Mouse (Mus musculus) right cerebral cortex, adult 2 months (tissue): ENCODE measurements at regions not wholly inside any gene's neighbourhood (a gene's known extent, or its start where the extent isn't known, plus 50 kb on each side); places are given as distances from the start of the nearest gene placed in this dataset.

Experiments used
- DNase-seq, 2 experiments: peaks; one replicate each; pipeline ENCODE4 v3.0.0; 2021 to 2022; ENCODE audit warnings: low spot score in 2 of 2

DNA sequence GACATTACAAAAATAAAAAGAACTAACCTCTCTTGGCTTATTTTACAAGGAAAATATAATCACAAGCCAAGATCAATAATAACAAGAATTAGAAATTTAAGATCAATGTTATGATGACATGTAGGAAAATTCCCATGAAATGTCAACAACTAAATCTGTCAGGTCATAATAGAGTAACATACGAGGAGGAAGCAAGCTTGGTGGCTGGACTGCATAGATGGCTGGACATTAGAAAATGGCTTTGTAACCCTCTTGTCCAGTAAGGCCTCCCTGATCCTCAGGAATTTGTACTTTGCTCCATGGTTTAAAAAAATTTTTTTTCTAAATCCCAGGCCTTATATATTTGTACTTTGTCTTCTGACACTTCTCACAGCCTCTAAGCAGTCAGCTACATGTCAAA is 132.7 kb upstream of the Aoah start:
- no peak for DNase-seq

GRCm38 (mm10) chr13:20678754-20679153 is 115.2 kb upstream of the Aoah start:
- no peak for DNase-seq

DNA sequence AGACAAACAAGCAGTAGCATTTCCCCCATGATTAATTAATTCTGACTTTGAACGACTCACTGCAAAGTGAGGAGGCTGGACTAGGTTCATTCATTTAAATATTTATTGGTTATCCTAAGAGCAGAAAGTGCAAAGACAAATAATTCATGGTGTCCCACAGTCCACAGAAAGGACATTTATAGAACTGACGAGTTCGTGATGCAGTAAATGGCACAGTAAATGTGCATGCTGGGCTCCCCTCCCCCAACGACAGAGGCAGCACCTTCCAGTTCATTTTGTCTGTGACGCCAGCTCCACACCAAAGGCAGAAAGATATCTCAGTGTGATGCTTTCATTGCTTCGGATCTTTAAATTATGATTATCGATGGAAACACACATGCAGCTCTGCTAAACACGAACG is 107.0 kb upstream of the Aoah start:
- peak; percentile 10 for DNase-seq

DNA sequence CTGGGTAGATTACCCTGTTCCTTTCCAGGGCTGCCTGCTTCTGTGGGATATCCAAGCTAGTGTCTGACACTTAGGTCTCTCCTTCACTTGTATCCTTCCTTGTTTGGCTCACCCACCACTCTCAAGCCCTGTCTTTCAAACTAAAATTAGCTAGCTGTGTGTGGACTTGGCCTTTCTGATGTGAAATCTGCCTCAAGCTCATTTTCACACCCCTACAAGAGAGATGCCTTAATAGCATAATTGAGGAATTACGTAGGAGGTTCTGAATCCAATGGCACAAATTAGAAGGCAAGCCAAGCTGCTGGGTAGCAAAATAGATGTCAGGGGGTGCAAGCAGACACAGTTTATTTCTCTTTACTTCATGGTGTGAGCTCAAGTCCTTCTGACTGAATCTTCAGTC is 106.5 kb upstream of the Aoah start:
- DNase-seq, result peak; percentile 10 to 19

GRCm38 (mm10) chr13:20711486-20711885 is 82.4 kb upstream of the Aoah start:
- DNase-seq, result peak; percentile 8 to 31

DNA sequence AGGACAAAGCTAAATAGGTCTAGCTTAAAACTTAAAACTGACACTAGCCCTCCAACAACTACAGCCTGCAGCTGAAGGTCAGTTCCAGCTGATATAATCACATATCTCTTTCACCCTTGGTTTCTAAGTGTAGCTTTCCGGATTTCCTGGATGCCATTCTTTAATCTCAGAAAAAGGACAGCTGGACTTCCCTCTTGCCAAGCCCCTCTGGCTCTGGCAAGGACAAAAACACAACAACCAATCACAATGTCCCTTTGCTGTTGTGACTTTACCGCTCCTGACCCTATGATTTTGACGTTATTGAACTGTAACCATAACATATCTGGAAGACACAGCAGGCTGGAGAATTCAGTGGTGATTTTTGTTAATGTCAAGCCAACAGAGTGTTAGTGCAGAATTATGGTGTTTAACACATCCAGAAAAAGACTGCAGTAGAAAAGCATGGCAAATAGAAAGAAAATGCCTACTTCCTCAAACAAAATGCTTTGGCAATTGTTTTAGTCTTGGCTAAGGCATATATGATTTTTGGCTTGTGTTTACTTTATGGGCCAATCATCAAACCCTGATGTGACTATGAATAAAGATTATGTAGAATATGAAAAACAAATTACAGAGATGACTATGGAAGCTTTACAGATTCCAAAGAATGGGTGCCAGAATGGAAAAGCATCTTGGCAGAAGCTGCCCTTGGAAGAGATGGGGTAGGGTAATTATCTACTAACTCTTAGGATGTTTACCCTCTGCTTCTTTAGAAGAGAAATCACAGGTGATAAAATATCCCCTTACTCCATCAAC is 70.4 kb upstream of the Aoah start:
- DNase-seq, result no peak

GRCm38 (mm10) chr13:20724419-20724818 is 69.5 kb upstream of the Aoah start:
- no peak for DNase-seq

- no peak for DNase-seq
Observed at GRCm38 (mm10) chr13:20725556-20725955, 68.4 kb upstream of the Aoah start.

GRCm38 (mm10) chr13:20728064-20728463 is 65.8 kb upstream of the Aoah start:
- no peak for DNase-seq

- no peak for DNase-seq
Observed at GRCm38 (mm10) chr13:20733046-20733445, 60.9 kb upstream of the Aoah start.

DNA sequence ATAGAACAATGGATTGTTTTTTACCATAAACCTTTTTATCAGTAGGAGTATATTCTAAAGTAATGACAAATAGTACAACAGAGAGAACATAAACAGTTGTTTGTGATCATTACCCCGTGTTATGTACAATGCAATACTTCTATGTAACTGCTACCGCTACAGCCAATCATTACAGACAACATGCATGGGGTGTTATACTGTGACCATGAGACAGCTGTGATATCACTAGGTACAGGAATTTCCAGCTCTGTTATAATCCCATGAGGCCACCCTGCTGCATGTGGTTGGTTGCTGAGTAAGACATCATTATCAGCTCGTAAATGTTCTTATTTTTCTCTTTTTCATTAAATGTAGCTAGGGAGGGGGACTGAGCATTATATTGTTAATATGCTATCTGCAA is 59.6 kb upstream of the Aoah start:
- DNase-seq, result no peak

DNA sequence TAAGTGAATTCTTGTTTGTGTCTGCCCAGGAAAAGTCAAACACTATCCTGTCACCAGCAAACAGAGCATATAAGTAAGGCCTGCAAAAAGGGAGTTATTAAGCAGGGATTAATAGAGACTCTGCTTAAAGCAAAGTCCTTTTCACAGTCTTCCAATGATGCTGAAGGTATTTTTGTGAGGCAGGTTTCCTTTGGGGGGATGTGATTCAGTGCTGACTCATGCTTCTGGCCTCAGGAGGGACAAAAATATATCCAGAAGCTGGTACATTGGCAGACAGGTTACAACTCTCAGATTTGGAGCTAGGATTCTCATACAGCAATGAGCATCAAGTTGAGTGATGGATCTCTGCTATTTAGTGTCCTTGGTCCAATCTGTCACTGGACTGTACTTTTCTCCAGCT is 57.3 kb upstream of the Aoah start:
- peak; percentile 15 to 24 for DNase-seq
